In genomic region chr13:42242131-42242530, GRCm38 (mm10) we compare ENCODE assay signal across 17 mouse cellular contexts. TPM values are rescaled to one million over a fixed set of nuclear protein-coding genes. Genes with fewer than 3 reads are reported as not detected.
"Had no signal": no experiment of that assay in that cellular context is flagged by ENCODE, and none has a peak within 500 bp of the region (broad histone marks: within the 10 kb centered on the region; RNA-seq: fewer than 3 reads in every experiment).

No protein-coding gene starts in this region.

- H3K27me3 ChIP-seq: limb, embryonic 12.5 days; liver, embryonic 15.5 days; neural tube, embryonic 15.5 days had no signal

- H3K4me2 ChIP-seq: limb, embryonic 12.5 days; liver, embryonic 11.5 days; liver, embryonic 15.5 days; neural tube, embryonic 15.5 days had no signal

- H3K9ac ChIP-seq: limb, embryonic 12.5 days; liver, embryonic 15.5 days; neural tube, embryonic 15.5 days had no signal

- DNase-seq: kidney, adult 18-20 months; kidney, postnatal 14 days; lung, adult 2 months; lung, postnatal 36 days; midbrain, embryonic 14.5 days; right cerebral cortex, adult 18-20 months; right cerebral cortex, postnatal 25 days; thymus, postnatal 36 days had no signal

- H3K4me3 ChIP-seq: left cerebral cortex, adult 2 months; limb, embryonic 12.5 days; liver, embryonic 15.5 days; midbrain, embryonic 10.5 days; myocyte; neural tube, embryonic 15.5 days had no signal

- H3K36me3 ChIP-seq: limb, embryonic 12.5 days; liver, embryonic 15.5 days; midbrain, embryonic 10.5 days; neural tube, embryonic 15.5 days had no signal

- ATAC-seq: lung, postnatal 0 days had no signal

- H3K9me3 ChIP-seq: liver, embryonic 15.5 days; neural tube, embryonic 15.5 days had no signal

- H3K4me1 ChIP-seq: liver, embryonic 15.5 days had no signal

- H3K27ac ChIP-seq: left cerebral cortex, adult 2 months; limb, embryonic 12.5 days; liver, embryonic 15.5 days; neural tube, embryonic 15.5 days had no signal

RNA-seq across cellular contexts. Expression of gene Edn1, which starts 59.1 kb away (rescaled TPM):
- total RNA-seq: megakaryocyte progenitor cell, adult 5-6 weeks had no signal
